Mouse (Mus musculus): ENCODE results near the gene Ccn1. TPM values are rescaled to one million over a fixed set of nuclear protein-coding genes. Genes with fewer than 3 reads are reported as not detected.

The Ccn1 gene
- total RNA-seq, 2 experiments from 2014 or later = 13.3 to 13.7 TPM

DNA sequence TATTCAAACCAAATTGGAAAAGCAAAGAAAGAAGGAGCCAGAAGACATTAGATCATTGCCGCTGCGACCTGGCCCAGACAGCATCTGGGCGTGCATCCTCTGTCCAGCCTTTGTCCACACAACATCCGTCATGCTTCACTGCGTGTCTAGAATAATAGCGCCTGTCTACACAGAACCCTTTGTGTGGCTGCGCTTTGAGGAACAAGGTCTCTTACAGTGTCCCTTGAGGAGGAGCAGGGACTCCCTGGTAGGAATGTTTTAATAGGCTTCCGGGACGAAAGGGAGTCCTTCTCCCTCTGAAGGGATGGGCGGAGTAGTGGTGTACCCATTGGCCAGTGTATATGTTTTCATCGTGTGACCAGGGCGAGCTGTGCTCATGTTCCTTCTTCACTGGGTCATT is 26.7 kb downstream of the Ccn1 start:
- no peak for DNase-seq (ENCODE audit: low spot score in 2 of 2)

DNA sequence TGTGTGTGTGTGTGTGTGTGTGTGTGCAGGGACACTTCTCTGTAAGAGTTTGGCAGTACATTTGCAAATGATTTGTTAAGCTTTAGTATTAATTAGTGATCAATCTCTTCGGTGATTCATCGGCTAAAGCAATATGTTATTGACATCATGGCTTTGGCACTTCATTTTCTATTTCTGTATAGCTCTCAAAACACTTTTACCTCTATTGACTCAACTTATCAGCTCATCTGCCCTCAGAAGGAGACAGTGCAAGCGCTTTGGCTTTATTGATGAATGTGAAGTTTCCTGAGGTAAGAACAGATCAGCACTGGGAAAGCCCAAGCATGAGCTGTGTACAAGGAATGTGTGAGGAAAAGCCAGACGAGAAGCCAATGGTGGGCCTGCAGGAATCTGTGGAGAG is 28.6 kb downstream of the Ccn1 start:
- no peak for DNase-seq (ENCODE audit: low spot score in 2 of 2)

DNA sequence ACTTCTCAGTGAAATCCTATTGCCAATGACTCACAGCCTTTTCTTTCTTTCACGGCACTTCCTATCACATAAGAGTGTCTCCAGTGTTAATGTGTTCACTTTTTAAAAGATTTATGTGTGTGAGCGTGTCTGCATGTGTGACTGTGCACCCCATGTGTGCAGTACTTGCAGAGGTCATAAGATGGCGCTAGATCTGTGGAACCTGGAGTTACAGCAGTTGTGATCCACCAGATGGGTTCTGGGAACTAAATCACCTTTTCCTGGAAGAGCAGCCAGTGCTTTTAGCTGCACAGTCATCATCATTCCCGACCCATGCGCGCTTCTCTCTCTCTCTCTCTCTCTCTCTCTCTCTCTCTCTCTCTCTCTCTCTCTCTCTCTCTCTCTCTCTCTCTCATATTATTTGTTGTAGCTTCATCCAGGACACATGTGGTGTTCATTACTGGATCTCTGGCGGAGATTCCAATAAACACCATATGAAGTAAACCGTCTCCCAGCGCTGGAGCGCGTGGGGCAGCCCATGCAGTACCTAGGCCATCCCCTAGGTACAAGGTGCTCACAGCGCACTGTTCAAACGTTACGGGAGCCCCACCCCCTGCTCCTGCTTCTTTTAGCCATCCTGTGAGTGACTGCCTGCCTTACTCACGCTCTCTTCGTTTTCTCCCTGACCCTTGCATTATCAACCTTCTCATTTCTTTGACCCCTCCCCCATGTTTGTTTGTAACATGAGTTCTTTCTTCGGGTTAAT is 30.0 kb downstream of the Ccn1 start:
- DNase-seq (ENCODE audit: low spot score in 2 of 2) = no peak

DNA sequence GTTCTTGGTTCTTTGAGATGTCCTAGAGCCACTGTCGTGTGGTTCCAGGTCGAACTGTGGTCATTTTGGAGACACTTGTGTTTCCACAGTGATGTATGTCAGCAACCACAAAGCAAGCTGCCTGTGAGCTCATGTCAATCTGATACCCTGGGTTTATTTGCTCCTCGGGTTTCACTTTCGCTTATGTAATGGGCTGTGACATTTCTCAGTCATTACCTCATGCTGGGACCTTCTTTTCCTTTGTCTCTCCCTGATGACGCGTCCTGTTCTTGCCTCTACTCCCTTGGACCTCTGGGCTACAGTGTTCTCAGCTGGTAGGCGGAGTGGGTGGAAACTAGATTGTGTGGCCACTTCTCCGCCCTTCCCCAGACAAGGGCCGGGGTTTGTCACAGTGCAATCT is 31.5 kb downstream of the Ccn1 start:
- DNase-seq (ENCODE audit: low spot score in 2 of 2) = no peak

DNA sequence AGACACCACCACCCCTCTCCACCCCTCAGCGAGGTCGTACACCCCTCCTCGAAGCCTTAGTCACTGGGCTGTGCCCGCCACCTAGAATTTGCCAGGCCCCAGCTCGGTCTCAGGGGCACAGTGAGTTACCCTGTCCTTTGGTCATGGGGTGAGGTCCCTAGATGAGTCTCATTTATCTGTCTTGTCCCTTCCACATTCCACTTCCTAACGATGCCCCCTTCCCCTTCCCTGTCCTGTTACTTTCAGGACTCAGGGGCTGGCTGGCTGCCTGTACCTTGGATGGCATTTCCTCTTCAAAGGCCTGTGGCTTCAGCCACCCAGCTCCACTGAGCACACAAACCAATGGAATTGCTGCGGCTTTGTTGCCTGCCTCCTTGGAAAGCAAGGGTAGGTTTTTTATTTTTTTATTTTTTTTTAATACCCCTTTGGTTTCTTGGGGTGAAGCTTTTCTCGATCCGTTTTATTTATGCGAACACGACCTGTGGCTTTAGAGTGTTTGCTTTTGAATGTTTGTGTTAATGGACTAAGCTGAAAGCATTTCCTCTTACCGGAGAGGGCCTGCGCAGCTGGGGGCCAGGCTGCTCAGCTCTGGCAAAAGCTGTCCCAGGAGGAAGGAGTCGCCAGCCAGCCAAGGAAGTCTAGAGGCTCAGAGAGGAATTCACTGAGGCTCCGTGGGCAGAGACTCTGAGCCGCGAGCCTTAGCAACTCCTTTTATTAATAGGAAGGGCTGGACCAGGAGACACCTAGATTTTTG is 35.2 kb downstream of the Ccn1 start:
- no peak for DNase-seq (ENCODE audit: low spot score in 2 of 2)

DNA sequence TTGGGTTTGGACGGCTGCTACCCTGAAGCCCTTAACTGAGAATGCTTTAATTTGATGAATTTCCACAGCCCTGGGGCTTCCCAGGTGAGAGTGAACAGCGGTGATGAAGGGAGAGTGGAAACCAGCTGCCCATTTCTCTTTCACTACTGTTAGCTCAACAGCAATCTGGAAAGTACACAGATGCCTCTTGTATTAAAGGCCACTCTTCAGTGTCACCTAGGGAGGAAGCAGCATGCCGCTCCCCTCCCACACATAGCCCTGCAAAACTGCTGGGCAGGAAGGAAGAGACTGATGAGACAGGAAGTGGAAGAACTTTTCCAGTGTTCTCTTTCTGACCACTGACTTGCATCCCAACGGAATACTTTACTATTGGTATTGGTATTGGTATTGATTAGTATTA is 36.5 kb downstream of the Ccn1 start:
- DNase-seq (ENCODE audit: low spot score in 2 of 2) = no peak

DNA sequence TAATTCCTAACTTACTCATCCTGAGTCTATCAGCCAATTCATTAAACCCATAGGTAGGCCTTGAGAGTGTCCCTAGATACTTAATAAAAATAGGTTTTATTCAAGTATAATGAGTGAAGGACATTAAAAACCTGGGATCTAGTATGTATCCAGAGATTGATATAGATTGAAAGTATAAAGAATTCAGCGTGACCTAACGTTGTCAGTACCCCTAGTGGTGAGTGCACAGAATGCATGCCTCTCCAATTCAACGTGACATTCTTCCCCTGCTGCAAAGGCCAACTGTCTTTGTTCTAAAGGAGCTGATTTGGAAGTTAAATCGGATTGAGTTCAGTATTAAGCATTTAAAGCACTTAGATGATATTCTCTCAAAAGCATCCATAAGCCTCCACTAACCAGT is 37.1 kb downstream of the Ccn1 start:
- DNase-seq (ENCODE audit: low spot score in 2 of 2) = no peak

DNA sequence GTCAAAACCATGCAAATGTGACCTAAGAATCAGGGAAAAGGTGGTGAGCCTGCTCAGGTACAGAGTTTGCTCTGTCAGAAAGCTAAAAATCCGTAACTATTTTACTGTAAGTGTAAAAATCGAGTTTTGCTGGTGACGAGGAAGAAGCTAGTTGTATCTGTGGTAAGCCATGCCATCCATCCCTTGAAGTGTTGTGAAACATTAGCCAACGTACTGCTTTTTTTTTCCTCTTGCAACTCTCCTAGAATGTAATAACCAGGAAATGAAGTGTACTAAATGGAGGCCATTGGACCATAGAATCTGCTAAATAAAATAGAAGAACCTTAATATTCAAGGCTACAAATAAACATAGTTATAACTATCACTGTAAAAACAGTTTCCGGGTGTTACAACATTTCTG is 41.5 kb downstream of the Ccn1 start:
- no peak for DNase-seq (ENCODE audit: low spot score in 2 of 2)

DNA sequence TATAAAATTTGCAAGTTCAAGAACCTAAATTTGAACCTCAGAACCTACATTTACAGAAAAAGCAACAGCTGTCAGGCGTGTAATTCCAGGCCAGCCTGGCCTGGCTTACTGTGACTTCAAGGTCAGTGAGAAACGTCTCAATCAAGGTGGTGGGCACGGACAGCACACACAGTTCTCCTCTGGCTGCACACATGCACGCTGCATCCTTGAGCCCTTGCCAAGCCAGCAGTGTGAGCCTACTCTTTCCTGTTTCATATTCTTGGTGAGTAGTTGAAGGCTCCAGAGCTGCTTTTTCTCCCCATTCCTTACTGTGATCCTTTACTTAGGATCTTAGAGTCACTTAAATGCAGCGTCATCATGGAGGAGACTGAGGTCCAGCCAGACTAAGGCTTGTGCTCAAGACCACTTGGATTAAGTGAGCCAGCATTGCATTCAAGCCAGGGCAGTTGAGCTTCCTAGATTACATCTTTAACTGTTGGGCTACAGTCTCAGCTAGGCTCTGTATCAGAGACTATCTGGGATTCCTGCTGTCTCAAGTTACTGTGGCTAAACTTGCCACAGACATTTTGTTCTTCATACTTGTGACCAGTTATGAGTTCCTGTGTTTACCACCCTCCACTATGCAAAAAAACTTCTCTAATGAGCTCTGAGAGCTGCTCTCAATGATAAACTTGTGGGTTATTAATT is 44.2 kb downstream of the Ccn1 start:
- DNase-seq (ENCODE audit: low spot score in 2 of 2) = no peak

DNA sequence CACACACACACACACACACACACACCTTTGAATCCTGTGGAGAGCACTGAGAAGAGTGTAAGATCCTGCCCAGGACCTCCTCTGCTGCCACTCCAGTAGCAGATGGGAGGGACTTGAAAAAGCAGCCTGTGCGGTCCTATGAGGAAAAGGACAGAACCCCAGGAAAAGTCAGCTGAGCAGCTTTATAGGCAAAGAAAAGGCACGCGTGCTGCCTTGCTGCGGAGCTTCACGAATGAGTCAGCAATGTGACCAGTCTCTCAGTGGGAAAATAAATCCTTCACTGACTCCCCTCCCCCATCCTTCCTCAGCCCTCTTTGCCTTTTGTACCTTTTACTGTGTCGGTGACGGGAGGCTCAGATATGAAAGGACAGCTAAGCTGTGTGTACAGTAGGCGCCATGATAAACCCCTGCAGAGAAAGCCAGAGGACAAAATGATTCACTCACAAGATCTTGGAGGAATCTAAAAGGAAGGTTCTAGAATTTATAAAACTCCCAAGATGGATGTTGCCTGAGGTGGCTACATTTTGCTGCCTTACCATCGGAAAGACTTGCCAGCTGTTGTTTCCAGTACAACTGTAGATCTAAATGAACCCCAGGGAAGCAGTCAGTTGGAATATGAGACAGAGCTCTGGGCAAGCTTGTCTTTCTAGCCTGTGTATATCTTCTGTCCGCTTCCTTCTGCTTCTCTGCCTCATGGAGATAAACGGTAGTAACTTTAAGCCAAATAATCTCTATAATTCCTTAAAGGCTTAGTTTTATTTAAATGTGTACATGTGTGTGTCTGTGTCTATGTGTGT is 47.2 kb downstream of the Ccn1 start:
- DNase-seq (ENCODE audit: low spot score in 2 of 2) = no peak

DNA sequence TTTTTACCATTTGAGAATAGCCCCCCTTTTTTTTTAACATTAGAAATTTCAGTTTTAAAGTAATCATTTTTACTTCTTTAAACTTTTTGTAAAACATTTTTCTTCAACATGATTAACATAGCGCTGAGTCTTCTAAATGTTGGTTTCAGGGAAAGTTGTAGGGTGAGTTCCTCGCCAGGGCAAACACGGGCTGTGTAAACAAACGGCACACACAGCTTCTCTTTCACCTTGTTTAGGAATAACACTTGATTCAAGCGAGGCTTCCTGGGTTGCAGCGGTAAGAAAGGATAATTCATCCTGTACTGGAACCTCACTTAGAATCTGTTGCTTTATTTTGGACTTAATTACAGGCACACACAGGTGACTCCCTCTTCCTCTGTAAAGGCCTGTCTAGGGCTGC is 48.4 kb downstream of the Ccn1 start:
- no peak for DNase-seq (ENCODE audit: low spot score in 2 of 2)

DNA sequence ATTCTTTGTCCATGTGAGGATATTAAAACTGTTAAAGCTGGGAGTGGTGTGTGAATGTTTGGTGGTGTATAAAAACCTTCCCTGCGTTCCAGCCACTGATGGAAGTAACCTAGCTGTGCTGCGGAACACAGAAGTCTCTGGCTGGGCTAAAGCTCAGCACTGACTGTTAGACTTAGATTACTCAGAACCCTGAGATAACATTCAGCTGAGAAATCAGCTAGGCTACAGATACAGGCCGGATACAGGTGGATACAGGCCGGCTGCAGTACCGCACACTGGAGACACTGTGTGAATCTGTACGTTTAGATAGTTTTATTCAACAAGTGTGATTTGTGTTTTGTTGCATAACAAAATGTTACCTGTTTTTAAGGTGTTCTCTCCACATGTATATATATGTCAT is 49.0 kb downstream of the Ccn1 start:
- DNase-seq (ENCODE audit: low spot score in 2 of 2) = no peak

DNA sequence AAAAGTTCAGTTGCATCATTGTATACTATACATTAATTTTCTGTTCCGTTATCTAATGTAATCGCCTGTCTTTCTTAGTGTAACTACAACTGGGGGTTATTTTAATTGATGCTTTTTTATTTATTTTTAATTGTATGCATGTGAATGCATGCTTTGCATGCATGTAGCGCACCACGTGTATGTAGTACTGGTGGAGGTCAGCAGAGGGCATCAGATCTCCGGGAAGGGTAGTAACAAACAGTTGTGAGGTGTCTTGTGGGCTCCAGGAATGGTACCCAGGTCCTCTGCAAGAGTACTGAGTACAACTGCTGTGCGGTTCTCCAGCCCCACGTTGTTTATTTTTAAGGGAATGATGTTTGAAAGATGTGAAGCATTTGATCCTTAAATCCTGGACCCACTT is 50.7 kb downstream of the Ccn1 start:
- DNase-seq (ENCODE audit: low spot score in 2 of 2) = no peak

Other genes with a start within 250 kb of the Ccn1 start
- gene Znhit6, start 73.8 kb downstream of the Ccn1 start, total RNA-seq (2021) = 10 to 100 TPM; 20.8 to 23.5 TPM
- gene Ddah1, start 108.7 kb upstream of the Ccn1 start, total RNA-seq (2021) = 10 to 100 TPM; 11.1 to 18.1 TPM